In genomic region chr5:105700070-105700851, GRCm38 (mm10) we compare ENCODE assay signal across 8 mouse cellular contexts. TPM values are rescaled to one million over a fixed set of nuclear protein-coding genes. Genes with fewer than 3 reads are reported as not detected.
A peak's percentile ranks its signal among the peaks of the same experiment; 100 is the strongest.
DNase-seq lines count a peak whose midpoint lies in the region; ATAC-seq lines count a peak whose summit lies in the region.

No protein-coding gene starts in this region.

- WGBS in intestine, embryonic 14.5 days, result under 1% methylated on average over 85 of the region's 101 CpGs

- H3K36me3 ChIP-seq in intestine, embryonic 14.5 days (ENCODE audit: control insufficient read depth, insufficient read depth, low read length), result no peaks in the 10 kb centered on the region

- ATAC-seq in intestine, embryonic 14.5 days (replicated peaks; ENCODE audit: low FRiP score, low TSS enrichment, low read depth), result peak; percentile 68

- peak overlapping the region; percentile 95 for H3K9ac ChIP-seq in intestine, embryonic 14.5 days (ENCODE audit: low read length)

- intact Hi-C loops in left cerebral cortex, postnatal 36 days (cut with DNase I), result no loop called here

- peak overlapping the region; percentile 91 for H3K27ac ChIP-seq in intestine, embryonic 14.5 days (ENCODE audit: low read depth)

- DNase-seq in adrenal gland, adult 2 months, result peak; percentile 97
- peak; percentile 82 for DNase-seq in embryo, embryonic 11 days
- peak; percentile 77 for DNase-seq in gastrocnemius, postnatal 25 days
- peak; percentile 90 for DNase-seq in intestine, embryonic 14.5 days (ENCODE audit: low spot score)
- DNase-seq in left cerebral cortex, postnatal 36 days (ENCODE audit: low spot score in 2 of 2), result peak; percentile 69 to 73
- DNase-seq in mesoderm, embryonic 11.5 days (ENCODE audit: low read depth, low spot score), result peak; percentile 84
- peak; percentile 72 for DNase-seq in right cerebral cortex, postnatal 14 days
- DNase-seq in urinary bladder, postnatal 4 days (ENCODE audit: low spot score in 2 of 2), result peak; percentile 67 to 80

- H3K27me3 ChIP-seq in intestine, embryonic 14.5 days (replicated peaks; ENCODE audit: control insufficient read depth, insufficient read depth, low read length), result no peaks in the 10 kb centered on the region

- H3K4me2 ChIP-seq in intestine, embryonic 14.5 days (ENCODE audit: low read length), result peak overlapping the region; percentile 88

- H3K4me3 ChIP-seq in intestine, embryonic 14.5 days (ENCODE audit: low read depth, low read length), result peak overlapping the region; percentile 83

- peaks cover 18% of the 10 kb centered on the region for H3K4me1 ChIP-seq in intestine, embryonic 14.5 days (replicated peaks; ENCODE audit: control insufficient read depth, insufficient read depth, low read length)

- no peaks in the 10 kb centered on the region for H3K9me3 ChIP-seq in intestine, embryonic 14.5 days (ENCODE audit: control insufficient read depth, low read length)

RNA-seq across cellular contexts. Expression of gene Lrrc8d, which starts 0.5 kb away (rescaled TPM):
- 100 to 1,000 TPM; 105 to 127 TPM for total RNA-seq in adrenal gland, adult 2 months (2021)
- 20.4 and 31.8 TPM in 2 replicates for polyA plus RNA-seq in adrenal gland, adult 2 months (2012; rRNA removed)
- 1 to 10 TPM; 4.5 to 4.7 TPM for total RNA-seq in gastrocnemius, postnatal 25 days (2021)
- 17.3 and 19.2 TPM in 2 replicates for polyA plus RNA-seq in intestine, embryonic 14.5 days (2014; fragmentation: Nextera tagmentation; extraction: Ambion mirVana)
- total RNA-seq in left cerebral cortex, postnatal 36 days (2021), result 10 to 100 TPM; 38.7 to 39.1 TPM

Comparison
In these comparisons a context has a peak if more than half of its experiments do, and no peak if none do; other contexts are left out.
1. Peak in every context shown above with its lines: DNase-seq, ATAC-seq, H3K4me3 ChIP-seq and H3K27ac ChIP-seq.
2. RNA of gene Lrrc8d, which starts 0.5 kb away (total RNA-seq): 105 to 127 TPM in adrenal gland, adult 2 months and 38.7 to 39.1 TPM in left cerebral cortex, postnatal 36 days; 4.5 to 4.7 TPM in gastrocnemius, postnatal 25 days; every median in the first group is over 4 times any median in the second.